ENCODE assay signal across 16 mouse cellular contexts in the genomic region with DNA sequence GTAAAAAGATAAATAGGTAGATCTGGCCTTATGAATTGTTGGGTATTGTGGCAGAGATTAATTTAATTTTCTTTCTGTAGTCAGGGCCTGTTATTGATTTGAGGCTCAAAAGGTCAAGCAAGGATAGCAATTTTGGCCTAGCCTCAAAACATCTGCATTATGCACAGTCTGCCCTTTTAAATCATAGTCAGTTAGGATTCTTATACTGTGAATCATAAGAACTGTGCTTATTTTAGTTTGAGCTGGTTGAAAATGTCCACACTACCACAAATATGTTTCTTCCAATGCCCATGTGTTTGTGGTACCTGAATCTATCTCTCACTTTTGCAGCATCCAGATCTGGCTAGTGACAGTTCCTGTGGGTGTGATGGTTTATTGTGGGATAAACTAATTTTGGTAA. TPM values are rescaled to one million over a fixed set of nuclear protein-coding genes. Genes with fewer than 3 reads are reported as not detected.
"Had no signal": no experiment of that assay in that cellular context is flagged by ENCODE, and none has a peak within 500 bp of the region (broad histone marks: within the 10 kb centered on the region; RNA-seq: fewer than 3 reads in every experiment).

No protein-coding gene starts in this region.

- H3K36me3 ChIP-seq: liver, embryonic 13.5 days; stomach, embryonic 15.5 days had no signal

- H3K4me1 ChIP-seq: liver, embryonic 13.5 days had no signal

- H3K27ac ChIP-seq: liver, embryonic 13.5 days; stomach, embryonic 15.5 days had no signal

- H3K9ac ChIP-seq: liver, embryonic 13.5 days; stomach, embryonic 15.5 days had no signal

- H3K27me3 ChIP-seq: liver, embryonic 13.5 days; stomach, embryonic 15.5 days had no signal

- H3K4me3 ChIP-seq: liver, embryonic 13.5 days; stomach, embryonic 15.5 days had no signal

- H3K4me2 ChIP-seq: liver, embryonic 13.5 days; midbrain, embryonic 11.5 days; stomach, embryonic 15.5 days had no signal

- DNase-seq: kidney, adult 9 months; kidney, postnatal 14 days; kidney, postnatal 4 days; liver, embryonic 13.5 days; lung, adult 2 months; lung, postnatal 14 days; lung, postnatal 4 days; midbrain, embryonic 14.5 days; right cerebral cortex, adult 18-20 months; right cerebral cortex, postnatal 25 days; spleen, adult 18-20 months; thymus, adult 18-20 months; thymus, postnatal 36 days had no signal

- H3K9me3 ChIP-seq: liver, embryonic 13.5 days; stomach, embryonic 15.5 days had no signal

RNA-seq across cellular contexts. Expression of a gene that starts 37.5 kb away (rescaled TPM):
- polyA plus RNA-seq: liver, adult 2 months had no signal
